Mouse (Mus musculus) large intestine, adult 2 months (tissue): Measurements from ENCODE around the gene Crebl2. TPM values are rescaled to one million over a fixed set of nuclear protein-coding genes. Genes with fewer than 3 reads are reported as not detected.

Experiments
- DNase-seq: peaks from one replicate; pipeline ENCODE4 v3.0.0-alpha.2; 2012; ENCODE audit warnings: low read depth, low spot score
- WGBS: fragments of 180-500 bp; shearing (Covaris S2); methylation state at CpG from one replicate; pipeline ENCODE4 v1.1.7; 2018; 5-methylcytosine and 5-hydroxymethylcytosine counted together
- polyA plus RNA-seq: library from polyadenylated mRNA; depleted of rRNA; stranded (reverse); fragments of >200 nt; gene quantifications from 2 replicates; pipeline ENCODE4 v1.2.3, GENCODE M21; 2012

The Crebl2 gene
- polyA plus RNA-seq, 1 experiment: 5.1 TPM

DNA sequence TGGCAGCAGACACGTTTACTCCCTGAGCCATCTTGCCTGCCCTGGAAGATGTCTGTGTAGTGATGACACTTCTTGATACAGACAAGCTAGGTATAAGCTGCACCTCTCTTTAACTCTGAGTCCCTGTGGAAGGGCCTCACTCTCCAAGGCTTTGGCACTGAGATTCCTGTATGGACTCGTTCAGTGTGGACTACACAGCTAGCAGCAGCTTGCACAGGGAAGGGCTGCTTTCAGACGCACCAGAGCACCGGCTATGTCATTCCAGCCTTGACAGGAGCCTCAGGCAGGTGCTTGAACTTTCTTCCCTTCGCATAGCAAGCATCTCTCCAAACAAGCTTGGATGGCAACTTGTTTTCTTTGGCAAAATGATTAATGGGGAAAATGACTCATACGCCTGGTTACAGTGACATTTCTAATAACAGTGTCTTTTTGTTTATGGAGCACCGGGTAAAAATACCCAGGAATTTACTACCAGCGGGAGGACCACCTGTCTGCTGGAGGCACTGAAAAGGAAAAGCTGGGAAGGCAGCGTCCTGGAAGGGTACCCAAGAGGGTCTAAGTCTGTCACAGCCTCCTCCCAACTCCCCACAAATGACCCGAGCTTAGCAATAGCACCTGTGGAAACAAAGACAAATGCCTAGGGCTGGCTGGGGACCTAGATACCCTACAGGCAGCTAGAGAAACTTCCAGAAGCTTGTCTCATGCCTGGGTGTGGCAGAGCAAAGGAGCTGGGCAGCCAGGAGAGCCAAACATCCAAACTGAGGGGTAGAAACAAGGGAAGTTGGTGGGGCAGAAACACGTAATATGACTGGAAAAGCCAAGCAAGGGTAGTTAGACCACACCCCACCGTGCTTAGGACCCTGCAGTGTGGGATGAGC is 12.7 kb upstream of the Crebl2 start:
- WGBS: 64% methylated on average over 12 of the region's 12 CpGs
- DNase-seq: no peak

DNA sequence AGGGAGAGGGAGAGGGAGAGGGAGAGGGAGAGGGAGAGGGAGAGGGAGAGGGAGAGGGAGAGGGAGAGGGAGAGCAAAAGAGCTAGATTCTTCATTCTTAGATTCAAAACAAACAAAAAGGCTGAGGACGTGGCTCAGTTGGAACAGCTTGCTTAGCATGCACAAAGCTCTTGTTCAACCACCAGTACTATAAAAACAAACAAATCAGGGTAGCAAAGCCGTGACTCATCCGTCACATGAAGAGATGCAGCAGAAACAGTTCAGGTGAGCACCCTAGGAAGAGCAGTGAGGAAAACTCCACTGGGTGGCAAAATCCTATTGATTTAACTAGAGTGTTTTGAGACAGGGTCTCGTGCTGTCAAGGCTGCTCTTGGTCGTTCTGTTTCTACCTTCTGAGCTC is 10.2 kb upstream of the Crebl2 start:
- 31% methylated on average over 5 of the region's 5 CpGs for WGBS
- no peak for DNase-seq

DNA sequence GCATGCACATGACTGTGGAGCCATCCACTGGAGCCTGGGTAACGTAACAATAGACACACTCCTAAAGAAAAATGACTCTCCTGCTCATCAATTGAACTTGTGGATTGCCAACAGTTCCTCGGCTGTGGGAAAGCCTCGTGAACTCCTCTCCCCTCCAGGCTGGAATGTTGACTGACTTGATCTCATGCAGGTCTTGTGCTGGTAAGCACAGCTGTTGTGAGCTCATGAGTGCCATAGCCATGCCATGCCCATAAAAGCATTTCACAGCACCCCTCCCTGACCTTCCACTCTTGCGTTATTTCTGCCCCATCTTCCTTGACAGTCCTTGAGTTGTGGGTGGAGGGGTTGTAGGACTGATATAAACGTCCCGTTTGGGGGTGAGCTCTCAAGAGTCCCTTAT is 9.5 kb upstream of the Crebl2 start:
- 51% methylated on average over 6 of the region's 6 CpGs for WGBS
- DNase-seq: no peak

DNA sequence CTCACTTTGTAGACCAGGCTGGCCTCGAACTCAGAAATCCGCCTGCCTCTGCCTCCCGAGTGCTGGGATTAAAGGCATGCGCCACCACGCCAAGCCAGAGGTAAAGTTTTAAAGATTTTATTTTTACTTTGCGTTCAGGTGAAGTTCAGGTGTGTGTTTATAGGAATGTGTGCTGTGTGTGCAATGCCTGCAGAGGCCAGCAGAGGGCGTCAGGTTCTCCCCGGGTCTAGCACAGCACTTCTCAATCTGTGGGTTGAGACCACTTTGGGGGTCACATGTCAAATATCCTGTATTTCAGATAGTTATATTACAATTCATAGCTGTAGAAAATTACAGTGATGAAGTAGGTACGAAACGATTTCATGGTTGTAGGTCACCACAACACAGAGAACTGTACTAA is 7.1 kb upstream of the Crebl2 start:
- DNase-seq: no peak
- WGBS: 74% methylated on average over 10 of the region's 10 CpGs

DNA sequence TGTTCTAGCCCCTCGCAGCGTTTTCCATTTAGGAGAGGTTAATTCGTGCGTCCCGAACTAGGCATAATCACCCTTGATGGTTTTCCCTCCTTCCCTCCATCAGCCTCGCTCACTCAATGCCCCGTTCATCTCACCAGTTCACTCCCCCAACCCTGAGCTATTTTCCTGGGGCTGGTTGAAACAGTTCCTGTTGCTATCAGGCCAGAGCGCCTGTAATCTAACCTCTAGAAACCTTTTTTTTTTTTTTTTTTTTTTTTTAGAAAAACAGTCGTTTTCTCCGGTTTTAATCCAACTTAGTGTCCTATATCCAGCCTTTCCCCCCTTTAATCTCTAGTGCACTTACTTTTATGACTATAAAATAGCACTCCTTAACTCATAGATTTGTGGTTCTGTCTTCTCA is 822 bp downstream of the Crebl2 start:
- 2% methylated on average over 10 of the region's 10 CpGs for whole genome bisulfite sequencing
- DNase-seq: no peak

DNA sequence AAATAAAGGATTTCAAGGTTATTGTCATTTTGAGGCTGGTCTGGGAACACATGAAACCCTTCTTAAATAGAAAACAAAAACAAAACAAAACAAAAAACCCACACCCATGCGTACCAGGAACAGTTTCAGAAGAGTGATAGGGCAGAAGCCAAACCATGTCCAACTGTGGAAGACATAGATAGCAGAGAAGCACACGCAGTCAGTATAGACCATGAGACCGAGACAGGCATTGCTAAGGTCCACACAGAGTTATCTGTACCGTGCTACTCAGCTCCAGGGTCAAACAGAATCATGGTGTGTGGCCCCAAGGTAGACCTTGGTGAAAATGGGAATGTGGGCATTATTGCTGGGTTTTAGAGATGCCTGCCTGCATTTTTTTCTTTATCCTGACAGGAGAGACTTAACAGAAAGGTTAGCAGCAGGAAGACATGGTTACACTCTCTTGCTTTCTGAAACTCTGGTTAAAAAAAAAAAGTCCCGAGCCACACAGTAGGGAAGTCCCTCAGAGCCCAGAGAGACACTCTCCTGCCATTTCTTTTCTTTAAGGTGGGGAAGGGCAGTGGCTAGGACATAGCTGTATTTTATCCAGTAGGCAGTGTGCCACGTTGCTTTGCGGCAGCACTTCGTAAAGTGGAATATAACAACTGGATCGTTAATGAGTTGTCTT is 4.8 kb downstream of the Crebl2 start:
- WGBS: 87% methylated on average over 9 of the region's 9 CpGs
- no peak for DNase-seq

DNA sequence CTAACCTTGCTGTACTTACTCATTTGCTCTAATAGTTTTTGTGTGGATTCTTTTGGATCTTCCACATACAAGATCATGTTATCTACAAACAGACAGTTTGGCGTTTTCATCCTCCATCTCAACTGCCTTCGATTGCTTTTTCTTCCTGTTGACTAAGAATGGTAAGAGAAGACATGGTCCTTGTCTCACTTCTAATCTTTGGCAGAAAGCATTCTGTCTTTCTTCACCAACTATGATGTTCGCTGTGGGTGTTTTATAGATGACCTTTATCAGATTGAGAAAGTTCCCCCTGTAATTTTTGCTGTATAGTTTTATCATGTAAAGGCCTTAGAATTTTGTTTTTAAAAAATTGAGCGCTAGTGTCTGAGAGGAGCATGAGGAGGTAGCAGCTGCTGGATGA is 8.2 kb downstream of the Crebl2 start:
- DNase-seq: no peak
- WGBS: 92% methylated on average over 4 of the region's 4 CpGs

DNA sequence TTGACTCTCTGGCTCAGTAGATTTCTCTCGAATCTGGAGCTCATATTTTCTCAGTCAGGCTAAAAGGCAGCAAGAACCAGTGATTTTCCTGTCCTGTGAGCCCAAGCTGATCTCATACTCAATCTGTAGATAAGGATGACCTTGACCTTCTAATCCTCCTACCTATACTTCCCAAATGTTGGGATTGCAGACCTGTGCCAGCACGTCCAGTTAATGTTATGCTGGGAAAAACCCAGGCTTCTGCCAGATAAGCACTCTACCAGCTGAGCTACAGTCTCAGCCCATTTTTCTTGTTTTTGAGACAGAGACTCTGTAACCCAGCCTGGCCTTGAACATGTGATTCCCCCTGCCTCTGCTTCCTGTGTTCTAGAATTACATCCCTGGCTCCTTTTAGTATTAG is 10.4 kb downstream of the Crebl2 start:
- WGBS: 62% methylated on average over 2 of the region's 2 CpGs
- DNase-seq: no peak

DNA sequence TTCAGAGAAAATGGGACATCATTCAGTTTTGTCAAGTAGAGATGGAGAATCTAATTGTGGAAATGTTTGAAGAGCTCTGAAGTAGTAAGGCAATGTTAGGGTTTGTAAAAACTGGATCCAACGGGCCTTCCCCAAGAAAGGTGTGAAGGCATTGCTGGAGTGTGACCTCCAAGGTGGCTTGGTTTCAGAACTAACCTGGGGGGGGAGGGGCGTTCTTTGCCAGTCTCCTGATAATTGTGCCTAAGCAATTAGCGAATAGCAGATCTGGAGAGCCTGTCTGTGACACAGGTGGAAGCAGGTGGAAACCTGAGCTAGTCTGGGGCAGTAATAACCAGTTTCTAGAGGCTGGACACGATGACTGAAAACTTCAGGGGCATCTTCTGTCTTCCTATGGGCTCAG is 15.8 kb downstream of the Crebl2 start:
- WGBS: 76% methylated on average over 4 of the region's 4 CpGs
- DNase-seq: no peak

DNA sequence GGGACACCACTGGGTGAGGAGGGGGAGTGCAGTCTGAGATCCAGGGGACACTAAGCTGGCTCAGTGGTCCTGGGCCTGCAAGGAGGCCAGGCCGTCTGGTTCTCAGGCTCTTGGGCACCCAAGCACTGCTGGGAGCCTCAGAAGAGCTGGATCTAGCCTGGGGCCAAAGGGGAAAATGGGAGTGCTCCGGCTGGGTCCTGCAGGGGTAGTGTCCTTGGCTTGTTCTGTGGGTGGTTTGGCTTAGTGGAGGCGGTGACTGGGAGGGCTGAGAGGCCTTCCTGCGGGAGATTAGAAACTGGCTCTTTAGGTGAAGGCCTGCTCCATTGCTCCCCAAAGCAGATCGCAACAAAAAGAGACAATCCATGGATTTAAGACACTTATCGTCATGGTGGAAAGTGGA is 16.4 kb downstream of the Crebl2 start:
- no peak for DNase-seq
- WGBS: 97% methylated on average over 6 of the region's 6 CpGs

DNA sequence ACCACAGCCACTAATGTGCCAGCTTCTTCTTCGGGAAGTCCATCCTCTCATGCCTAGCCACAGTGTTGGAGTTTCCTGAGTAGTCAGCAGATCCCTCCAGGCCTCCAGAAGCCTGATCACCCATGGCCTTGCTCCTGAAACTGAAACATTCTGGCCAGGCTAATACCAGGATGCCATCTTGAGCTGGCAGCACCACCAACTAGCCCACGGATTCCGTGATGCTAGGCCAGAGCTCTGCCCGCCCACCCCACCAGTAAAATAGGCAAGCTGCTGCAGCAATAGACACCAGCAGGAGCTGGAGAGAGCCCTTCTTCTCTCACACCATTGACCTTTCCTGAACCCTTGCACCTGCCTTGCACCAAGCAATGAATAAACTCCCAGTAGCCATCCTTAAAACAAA is 17.6 kb downstream of the Crebl2 start:
- no peak for DNase-seq
- 93% methylated on average over 4 of the region's 4 CpGs for WGBS

DNA sequence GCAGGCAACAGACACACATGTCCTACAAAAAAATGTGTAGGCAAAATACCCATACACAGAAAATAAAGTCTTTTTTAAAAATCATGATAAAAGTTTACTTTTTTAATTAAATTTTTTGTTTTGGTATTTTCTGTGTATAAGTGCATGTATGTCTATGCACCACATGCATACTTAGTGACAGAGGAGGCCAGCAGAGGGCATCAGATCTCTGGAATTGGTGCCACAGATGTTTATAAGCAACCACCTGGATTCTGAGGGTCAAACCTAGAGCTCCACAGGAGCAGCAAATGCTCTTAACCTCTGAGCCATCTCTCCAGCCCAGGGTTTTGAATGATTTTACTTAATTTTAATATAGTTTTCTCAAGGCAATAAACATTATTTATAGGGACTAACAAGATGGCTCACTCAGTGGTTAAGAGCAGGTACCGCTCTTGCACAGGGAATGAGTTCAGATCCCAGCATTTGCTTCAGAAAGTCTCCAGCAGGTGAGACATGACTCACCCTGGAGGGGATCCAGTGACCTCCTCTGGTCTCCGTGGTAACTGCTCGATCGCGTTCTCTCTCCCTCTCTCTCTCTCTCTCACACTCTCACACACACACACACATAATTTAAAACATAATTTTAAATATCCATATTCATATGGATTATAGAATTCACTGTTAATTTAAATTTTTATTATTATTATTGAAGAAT is 18.4 kb downstream of the Crebl2 start:
- no peak for DNase-seq
- WGBS: 86% methylated on average over 5 of the region's 5 CpGs

DNA sequence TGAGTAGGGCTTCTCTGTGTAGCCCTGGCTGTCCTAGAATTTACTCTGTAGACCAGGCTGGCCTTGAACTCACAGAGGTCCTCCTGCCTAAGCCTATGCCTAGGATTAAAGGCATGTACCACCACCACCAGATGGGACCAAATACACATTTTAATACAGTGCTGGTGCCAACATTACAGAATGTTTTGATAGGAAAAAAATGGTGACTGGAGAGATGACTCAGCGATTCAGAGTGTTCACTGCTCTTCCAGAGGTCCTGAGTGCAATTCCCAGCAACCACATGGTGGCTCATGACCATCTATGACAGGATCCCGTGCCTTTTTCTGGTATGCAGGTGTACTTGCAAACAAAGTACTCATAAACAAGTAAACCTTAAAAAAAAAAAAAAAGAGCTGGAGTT is 19.5 kb downstream of the Crebl2 start:
- 66% methylated on average over 2 of the region's 2 CpGs for WGBS
- DNase-seq: no peak

DNA sequence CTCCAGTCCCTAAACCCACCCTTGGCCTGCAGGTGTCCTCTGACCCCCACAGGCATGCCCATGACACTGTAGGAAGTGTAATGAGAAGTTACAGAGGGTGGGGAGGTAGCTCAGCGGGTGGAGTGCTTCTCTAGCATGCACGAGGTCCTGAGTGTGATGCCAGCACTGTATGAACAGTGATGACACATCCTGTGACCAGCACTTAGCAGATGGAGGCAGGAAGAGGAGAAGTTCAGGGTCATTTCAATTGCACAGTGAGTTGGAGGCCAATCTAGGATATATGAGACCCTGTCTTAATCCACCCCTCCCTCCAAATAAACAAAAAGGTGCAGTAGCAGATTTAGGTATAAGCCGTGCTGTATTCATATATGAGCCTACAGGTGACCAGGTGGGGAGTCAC is 20.0 kb downstream of the Crebl2 start:
- 67% methylated on average over 3 of the region's 3 CpGs for WGBS
- no peak for DNase-seq

DNA sequence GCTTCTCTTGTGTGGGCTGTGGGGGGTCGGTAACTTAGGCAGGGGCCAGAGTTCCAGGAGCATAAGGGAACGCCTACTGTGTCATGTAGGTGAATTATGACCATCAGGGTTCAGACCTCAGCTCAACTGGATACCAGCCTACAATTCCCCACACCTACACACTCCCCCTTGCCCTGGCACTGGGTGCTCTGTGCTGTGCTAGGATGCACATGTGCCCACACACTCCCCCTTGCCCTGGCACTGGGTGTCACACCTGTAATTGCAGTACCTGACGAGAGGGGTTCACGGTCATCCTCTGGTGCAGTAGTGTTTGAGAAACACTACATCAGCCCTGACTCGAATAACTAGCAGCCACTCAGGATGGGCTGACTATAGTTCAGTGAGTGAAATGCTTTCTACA is 24.8 kb downstream of the Crebl2 start:
- no peak for DNase-seq
- WGBS: 86% methylated on average over 5 of the region's 5 CpGs

DNA sequence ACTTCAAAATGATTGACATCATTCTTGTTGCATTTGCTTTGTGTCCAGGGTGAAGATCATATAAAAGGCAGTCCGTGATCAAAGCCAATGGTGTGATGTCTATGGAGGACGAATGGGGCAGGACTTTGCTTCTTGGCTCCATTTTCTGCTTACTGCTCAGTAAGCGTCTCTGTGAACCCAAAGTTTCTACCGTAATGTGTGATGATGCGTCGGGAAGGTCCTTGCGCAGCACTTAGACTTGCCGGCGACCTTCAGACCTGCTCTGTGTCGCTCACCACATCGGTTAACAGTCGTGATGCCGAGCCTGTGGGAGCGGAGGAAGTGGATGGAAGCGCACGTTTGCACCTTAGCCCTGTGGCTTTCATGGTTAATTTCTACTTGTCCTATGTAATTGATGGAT is 26.0 kb downstream of the Crebl2 start:
- no peak for DNase-seq
- 91% methylated on average over 16 of the region's 16 CpGs for WGBS

DNA sequence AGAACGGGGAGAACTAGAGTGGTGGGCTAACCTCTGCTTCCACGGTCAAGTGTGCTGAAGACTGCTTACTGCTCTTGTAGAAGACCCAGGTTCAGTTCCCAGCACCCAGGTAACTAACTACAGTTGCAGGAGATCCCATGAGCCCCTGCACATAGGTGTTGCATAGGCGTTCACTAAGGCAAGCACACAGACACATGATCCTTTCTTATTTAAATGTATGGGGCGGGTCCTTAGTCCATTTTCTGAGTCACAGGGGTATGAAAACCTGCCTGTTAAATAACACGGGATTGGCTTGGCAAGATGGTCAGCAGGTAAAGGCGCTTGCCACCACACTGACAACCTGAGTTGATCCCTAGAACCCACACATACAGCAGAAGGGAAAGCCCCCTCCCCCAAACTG is 29.1 kb downstream of the Crebl2 start:
- WGBS: 92% methylated on average over 6 of the region's 6 CpGs
- DNase-seq: no peak

DNA sequence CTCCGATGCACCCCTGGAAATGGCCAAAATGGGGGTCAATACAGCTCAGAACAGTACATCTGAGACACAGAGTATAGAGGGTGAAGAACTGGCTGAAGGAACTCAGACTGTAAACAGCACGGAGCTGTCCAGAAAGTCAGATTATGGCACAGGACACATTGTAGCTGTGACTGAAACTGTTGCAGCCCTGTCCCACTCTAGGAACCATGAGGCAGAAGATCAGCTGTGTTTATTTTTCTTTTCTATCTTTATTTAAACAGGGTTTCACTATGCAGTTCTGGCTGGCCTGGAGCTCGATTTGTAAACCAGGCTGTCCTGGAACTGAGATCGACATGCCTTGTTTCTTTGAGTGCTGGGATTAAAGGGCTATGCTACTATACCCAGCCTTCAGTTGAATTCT is 30.3 kb downstream of the Crebl2 start:
- WGBS: 61% methylated on average over 4 of the region's 4 CpGs
- no peak for DNase-seq

DNA sequence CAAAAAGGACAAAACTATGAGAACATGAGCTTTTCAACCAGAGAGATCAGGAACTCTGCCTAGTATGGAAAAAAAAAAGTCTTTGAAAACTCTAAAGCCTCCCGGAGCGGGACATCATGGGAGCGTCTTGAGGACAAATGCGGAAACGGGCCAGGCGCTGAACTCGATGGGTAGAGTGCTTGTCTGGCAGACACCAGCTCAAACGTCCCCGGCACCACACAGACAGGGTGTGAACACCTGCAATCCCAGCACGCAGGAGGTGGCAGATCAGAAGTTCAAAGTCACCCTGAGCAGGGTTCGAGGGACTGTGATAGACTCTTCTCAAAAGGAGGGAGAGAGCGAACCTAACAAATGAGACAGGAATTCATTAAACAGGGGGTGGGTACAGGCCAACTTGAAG is 31.4 kb downstream of the Crebl2 start:
- no peak for DNase-seq

DNA sequence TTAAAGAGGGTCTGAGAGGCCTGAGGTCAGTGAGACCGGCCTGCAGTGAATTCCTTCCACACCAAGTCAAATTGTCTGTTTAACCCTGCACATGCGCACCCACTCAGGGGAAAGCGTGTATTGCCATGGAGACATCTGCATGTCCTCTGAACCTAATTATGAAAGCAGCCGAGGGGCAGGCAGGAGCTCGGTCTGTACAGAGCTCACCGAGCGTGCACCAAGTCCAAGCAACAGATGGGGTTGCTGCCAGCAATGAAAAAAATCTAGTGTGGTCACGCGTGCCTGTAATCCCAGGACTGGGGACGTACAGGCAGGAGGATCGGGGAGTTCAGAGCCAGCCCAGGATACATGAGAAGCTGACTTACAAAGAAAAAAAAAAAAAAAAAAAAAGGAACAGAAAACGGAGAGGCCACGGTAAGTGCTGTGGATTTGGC is 32.7 kb downstream of the Crebl2 start:
- 63% methylated on average over 13 of the region's 13 CpGs for WGBS
- no peak for DNase-seq

More for the DNA sequence above, 31.4 kb downstream of the Crebl2 start:
- WGBS: 90% methylated on average over 12 of the region's 12 CpGs

DNA sequence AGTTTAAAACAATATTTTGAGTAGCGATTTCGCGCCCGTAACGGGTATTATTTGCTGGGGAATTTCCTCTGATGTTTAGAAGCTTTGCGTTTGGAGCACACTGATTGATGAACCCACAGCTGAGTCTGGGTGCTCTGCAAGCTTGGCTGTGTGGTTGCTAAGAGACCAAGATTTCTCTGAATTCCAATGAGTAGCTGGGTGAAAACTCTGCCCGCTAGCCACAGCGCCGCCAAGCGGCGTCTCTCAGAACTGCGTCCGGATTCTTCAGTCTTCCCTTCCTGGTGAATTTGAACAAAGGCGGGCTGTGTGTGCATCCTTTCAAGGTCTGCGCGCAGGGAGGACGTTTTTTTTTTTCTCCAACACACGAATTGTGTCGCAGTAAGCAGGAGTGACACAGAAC is 33.2 kb downstream of the Crebl2 start:
- WGBS: 5% methylated on average over 19 of the region's 19 CpGs
- peak; percentile 44 for DNase-seq
